Mouse (Mus musculus) megakaryocyte, embryonic 14.5 days (primary cell): ENCODE results near the gene Nhp2.

Source experiments
- FLI1 ChIP-seq: IDR thresholded peaks from 2 replicates; pipeline ENCODE4 v1.6.1; 2012; ENCODE audit warnings: low read length, inconsistent platforms, mixed read lengths
- GATA1 ChIP-seq: IDR thresholded peaks from 3 replicates; pipeline ENCODE4 v1.6.1; 2012; ENCODE audit warnings: mixed read lengths, low read length, inconsistent platforms, borderline replicate concordance

- TF ChIP-seq GATA1 (no peak), FLI1 (no peak)
Measured at GRCm38 (mm10) chr11:51621776-51622175, 2.2 kb downstream of the Nhp2 start.
